Mouse (Mus musculus) lung, postnatal 0 days (tissue): ENCODE measurements around the gene Prrxl1.

ENCODE experiments used
- CTCF ChIP-seq: IDR thresholded peaks from 2 replicates; pipeline ENCODE4 v1.5.1; 2016; ENCODE audit warnings: antibody characterized with exemption, mild to moderate bottlenecking
- EP300 ChIP-seq: IDR thresholded peaks from 2 replicates; pipeline ENCODE4 v1.6.1; 2016; ENCODE audit warnings: antibody characterized with exemption, mild to moderate bottlenecking, control low read depth

GRCm38 (mm10) chr14:32634015-32634682, 34.9 kb downstream of the Prrxl1 start:
- TF ChIP-seq CTCF (no peak), EP300 (no peak)
